Mouse (Mus musculus): Measurements from ENCODE around the gene Mvd. TPM values are rescaled to one million over a fixed set of nuclear protein-coding genes. Genes with fewer than 3 reads are reported as not detected.

Mvd gene
- 31.2 and 36.3 TPM in 2 replicates for polyA plus RNA-seq (2015; fragmentation: Nextera tagmentation; extraction: Ambion mirVana)

GRCm38 (mm10) chr8:122443262-122444006 lies at the start of gene Mvd:
Gene Mvd (minus strand): TSS chr8:122443422.
- WGBS: under 1% methylated on average over 47 of the region's 47 CpGs
- H3K9me3 ChIP-seq (replicated peaks; ENCODE audit: low read length): no peaks in the 10 kb centered on the region
- ATAC-seq (replicated peaks; ENCODE audit: low FRiP score, low read depth): peak; percentile 97
- DNase-seq (ENCODE audit: low spot score): peak; percentile 100
- H3K36me3 ChIP-seq (ENCODE audit: insufficient read depth, low read length): no peaks in the 10 kb centered on the region
- H3K4me3 ChIP-seq (replicated peaks; ENCODE audit: low read depth, low read length): peak within 1 kb of the TSS; percentile 63
- peak within 1 kb of the TSS; percentile 92 for H3K27ac ChIP-seq
- peak within 1 kb of the TSS; percentile 73 for H3K9ac ChIP-seq (ENCODE audit: low read depth, low read length)
- peak; percentile 59 for TF ChIP-seq CTCF (IDR thresholded peaks at IDR 0.05; ENCODE audit: low read depth)
- no peaks in the 10 kb centered on the region for H3K27me3 ChIP-seq (ENCODE audit: insufficient read depth, low read length)
- H3K4me2 ChIP-seq (ENCODE audit: low read length): peak within 1 kb of the TSS; percentile 96
- H3K4me1 ChIP-seq (replicated peaks; ENCODE audit: insufficient read depth, low read length): 0 out of 2 replicates have a peak, but pooled peaks cover 7% of the 10 kb centered on the region

- Histone ChIP-seq H3K4me1 (replicated peaks; ENCODE audit: insufficient read depth, low read length) (no peaks in the 10 kb centered on the region), H3K27ac (no peak overlapping the region), H3K9ac (ENCODE audit: low read depth, low read length) (no peak overlapping the region), H3K4me3 (replicated peaks; ENCODE audit: low read depth, low read length) (no peak overlapping the region), H3K4me2 (ENCODE audit: low read length) (no peak overlapping the region), H3K9me3 (replicated peaks; ENCODE audit: low read length) (no peaks in the 10 kb centered on the region), H3K36me3 (ENCODE audit: insufficient read depth, low read length) (peaks cover 75% of the 10 kb centered on the region), H3K27me3 (ENCODE audit: insufficient read depth, low read length) (no peaks in the 10 kb centered on the region)
- no peak for TF ChIP-seq CTCF (IDR thresholded peaks at IDR 0.05; ENCODE audit: low read depth)
- DNase-seq (ENCODE audit: low spot score) (no peak), ATAC-seq (replicated peaks; ENCODE audit: low FRiP score, low read depth) (no peak)
- 89% methylated on average over 9 of the region's 9 CpGs for WGBS
Measured at GRCm38 (mm10) chr8:122488387-122488786, 45.2 kb upstream of the Mvd start.

- peaks cover 74% of the 10 kb centered on the region for H3K36me3 ChIP-seq (ENCODE audit: insufficient read depth, low read length)
- no peak for TF ChIP-seq CTCF (IDR thresholded peaks at IDR 0.05; ENCODE audit: low read depth)
- 84% methylated on average over 12 of the region's 12 CpGs for WGBS
- ATAC-seq (replicated peaks; ENCODE audit: low FRiP score, low read depth) (no peak), DNase-seq (ENCODE audit: low spot score) (no peak)
- H3K9me3 ChIP-seq (replicated peaks; ENCODE audit: low read length): no peaks in the 10 kb centered on the region
- H3K4me3 ChIP-seq (replicated peaks; ENCODE audit: low read depth, low read length): no peak overlapping the region
- no peaks in the 10 kb centered on the region for H3K4me1 ChIP-seq (replicated peaks; ENCODE audit: insufficient read depth, low read length)
- H3K4me2 ChIP-seq (ENCODE audit: low read length): no peak overlapping the region
- no peak overlapping the region for H3K9ac ChIP-seq (ENCODE audit: low read depth, low read length)
- H3K27me3 ChIP-seq (ENCODE audit: insufficient read depth, low read length): no peaks in the 10 kb centered on the region
- no peak overlapping the region for H3K27ac ChIP-seq
Measured at GRCm38 (mm10) chr8:122484831-122485230, 41.6 kb upstream of the Mvd start.

DNA sequence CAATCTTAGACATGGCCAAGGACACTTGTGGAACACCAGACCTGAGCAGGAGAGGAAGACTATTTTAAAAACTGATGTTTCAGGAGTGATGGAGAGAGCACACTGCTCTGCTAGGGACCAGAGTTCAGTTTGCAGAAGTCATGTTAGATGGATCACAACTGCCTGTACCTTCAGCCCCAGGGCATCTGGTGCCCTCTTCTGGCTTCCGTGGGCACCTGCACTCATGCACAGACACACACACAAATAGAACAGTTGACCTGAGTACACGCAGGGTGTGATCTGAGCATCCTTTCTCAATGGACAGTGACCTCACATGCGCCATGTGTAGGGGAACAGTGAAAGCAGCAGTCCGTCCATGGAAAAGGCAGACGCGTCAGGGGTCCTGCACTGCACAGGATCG lies 40.7 kb upstream of the Mvd start:
- no peak for ATAC-seq (replicated peaks; ENCODE audit: low FRiP score, low read depth)
- Histone ChIP-seq H3K27ac (no peak overlapping the region), H3K36me3 (ENCODE audit: insufficient read depth, low read length) (peaks cover 73% of the 10 kb centered on the region), H3K9me3 (replicated peaks; ENCODE audit: low read length) (no peaks in the 10 kb centered on the region), H3K27me3 (ENCODE audit: insufficient read depth, low read length) (no peaks in the 10 kb centered on the region), H3K4me2 (ENCODE audit: low read length) (no peak overlapping the region), H3K4me3 (replicated peaks; ENCODE audit: low read depth, low read length) (no peak overlapping the region), H3K4me1 (replicated peaks; ENCODE audit: insufficient read depth, low read length) (no peaks in the 10 kb centered on the region), H3K9ac (ENCODE audit: low read depth, low read length) (no peak overlapping the region)
- peak; percentile 43; the same call in 1 of the 2 replicates for TF ChIP-seq CTCF (IDR thresholded peaks at IDR 0.05; ENCODE audit: low read depth)
- 96% methylated on average over 7 of the region's 7 CpGs for WGBS
- DNase-seq (ENCODE audit: low spot score): no peak

DNA sequence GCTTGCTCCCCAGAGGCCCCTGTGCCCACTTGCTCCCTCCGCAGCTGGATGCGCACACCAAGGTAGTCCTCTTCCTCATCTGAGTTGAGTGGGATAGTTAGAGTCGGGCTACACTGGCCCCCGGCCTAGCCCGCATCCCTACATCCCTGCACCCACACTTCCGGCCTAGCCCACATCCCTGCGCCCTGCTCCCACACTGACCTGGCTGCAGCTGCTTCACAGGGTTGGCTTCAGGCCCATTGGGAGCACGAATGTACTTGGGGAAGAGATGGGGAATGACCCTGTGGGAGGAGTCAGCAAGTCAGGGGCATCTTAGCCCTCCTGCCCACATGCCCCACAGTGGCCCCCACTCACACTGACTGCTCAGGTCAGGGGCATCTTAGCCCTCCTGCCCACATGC lies 39.2 kb upstream of the Mvd start:
- Histone ChIP-seq H3K9ac (ENCODE audit: low read depth, low read length) (no peak overlapping the region), H3K4me3 (replicated peaks; ENCODE audit: low read depth, low read length) (no peak overlapping the region), H3K4me2 (ENCODE audit: low read length) (no peak overlapping the region), H3K4me1 (replicated peaks; ENCODE audit: insufficient read depth, low read length) (no peaks in the 10 kb centered on the region), H3K9me3 (replicated peaks; ENCODE audit: low read length) (no peaks in the 10 kb centered on the region), H3K27ac (no peak overlapping the region), H3K27me3 (ENCODE audit: insufficient read depth, low read length) (no peaks in the 10 kb centered on the region), H3K36me3 (ENCODE audit: insufficient read depth, low read length) (peaks cover 68% of the 10 kb centered on the region)
- no peak for TF ChIP-seq CTCF (IDR thresholded peaks at IDR 0.05; ENCODE audit: low read depth)
- WGBS: 93% methylated on average over 8 of the region's 8 CpGs
- DNase-seq (ENCODE audit: low spot score) (no peak), ATAC-seq (replicated peaks; ENCODE audit: low FRiP score, low read depth) (no peak)

DNA sequence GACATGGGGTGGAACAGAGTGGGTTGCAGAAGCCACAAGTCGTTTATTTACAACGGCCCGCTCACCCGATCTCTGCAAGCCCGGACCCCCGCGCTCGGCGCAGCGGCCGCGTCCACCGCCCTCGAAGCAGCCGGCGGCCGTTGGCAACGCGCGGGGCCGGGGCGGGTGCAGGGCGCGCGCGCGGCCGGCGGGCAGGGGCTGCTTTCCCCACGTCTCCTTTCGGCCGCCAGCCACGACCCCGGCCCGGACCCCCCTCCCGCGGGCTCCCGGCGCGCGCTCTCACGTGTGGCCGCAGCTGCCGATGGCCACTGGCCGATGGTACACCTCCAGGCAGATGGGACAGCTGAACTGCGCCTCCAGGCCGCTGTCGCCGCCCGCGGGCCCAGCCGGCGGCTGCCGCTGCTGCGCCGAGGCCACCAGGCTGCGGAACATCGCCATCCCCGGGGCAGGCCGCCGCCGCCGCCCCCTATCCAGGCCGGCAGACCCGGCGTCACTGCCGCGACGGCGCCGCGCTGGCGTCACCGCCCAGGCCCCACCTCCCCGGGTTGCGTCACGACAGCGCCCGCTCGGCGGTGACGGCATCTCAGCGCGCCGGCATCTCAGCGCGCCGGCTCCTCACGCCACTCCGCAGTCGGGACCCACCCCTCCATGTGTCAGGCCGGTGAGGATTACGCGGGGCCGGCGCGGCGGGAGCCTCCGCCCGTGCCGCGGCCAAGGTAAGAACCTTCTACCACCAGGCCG lies 32.5 kb upstream of the Mvd start, which contains the start of the genes Rnf166 and Ctu2:
Rnf166 (minus strand) TSS at position 485 of the 741 bp plus-strand sequence.
Ctu2 (plus strand) TSS at position 564 of the 741 bp plus-strand sequence.
- peaks cover 18% of the 10 kb centered on the region; the same call in 1 of the 2 replicates for H3K36me3 ChIP-seq (ENCODE audit: insufficient read depth, low read length)
- peak within 1 kb of the TSS; percentile 90 for H3K4me2 ChIP-seq (ENCODE audit: low read length)
- no peaks in the 10 kb centered on the region for H3K9me3 ChIP-seq (replicated peaks; ENCODE audit: low read length)
- no peak for TF ChIP-seq CTCF (IDR thresholded peaks at IDR 0.05; ENCODE audit: low read depth)
- ATAC-seq (replicated peaks; ENCODE audit: low FRiP score, low read depth) (peak; percentile 90), DNase-seq (ENCODE audit: low spot score) (peak; percentile 89)
- WGBS: under 1% methylated on average over 63 of the region's 103 CpGs
- peak within 1 kb of the TSS; percentile 75 for H3K9ac ChIP-seq (ENCODE audit: low read depth, low read length)
- no peaks in the 10 kb centered on the region for H3K27me3 ChIP-seq (ENCODE audit: insufficient read depth, low read length)
- peak within 1 kb of the TSS; percentile 47 for H3K27ac ChIP-seq
- peaks cover 18% of the 10 kb centered on the region for H3K4me1 ChIP-seq (replicated peaks; ENCODE audit: insufficient read depth, low read length)
- H3K4me3 ChIP-seq (replicated peaks; ENCODE audit: low read depth, low read length): peak within 1 kb of the TSS; percentile 86
